Mouse (Mus musculus): ENCODE data around the gene Smim8. TPM values are rescaled to one million over a fixed set of nuclear protein-coding genes. Genes with fewer than 3 reads are reported as not detected.

The Smim8 gene
- polyA plus RNA-seq (2015; fragmentation: Nextera tagmentation; extraction: Ambion mirVana): 73.0 and 80.3 TPM in 2 replicates

- WGBS: 5% methylated on average over 40 of the region's 40 CpGs
- peak; percentile 93 for TF ChIP-seq CTCF (IDR thresholded peaks at IDR 0.05; ENCODE audit: low read depth)
- Histone ChIP-seq H3K27ac (peak within 1 kb of the TSS; percentile 86), H3K9ac (ENCODE audit: low read depth, low read length) (peak within 1 kb of the TSS; percentile 75), H3K4me3 (replicated peaks; ENCODE audit: low read depth, low read length) (peak within 1 kb of the TSS; percentile 59), H3K9me3 (replicated peaks; ENCODE audit: low read length) (no peaks in the 10 kb centered on the region), H3K4me2 (ENCODE audit: low read length) (peak within 1 kb of the TSS; percentile 72), H3K27me3 (ENCODE audit: insufficient read depth, low read length) (no peaks in the 10 kb centered on the region), H3K4me1 (replicated peaks; ENCODE audit: insufficient read depth, low read length) (no peaks in the 10 kb centered on the region), H3K36me3 (ENCODE audit: insufficient read depth, low read length) (no peaks in the 10 kb centered on the region)
- DNase-seq (ENCODE audit: low spot score) (peak; percentile 96), ATAC-seq (replicated peaks; ENCODE audit: low FRiP score, low read depth) (peak; percentile 97)
Measured at GRCm38 (mm10) chr4:34777677-34778527, at the start of gene Smim8. Gene Smim8 (minus strand): TSS chr4:34778423.

- Histone ChIP-seq H3K4me3 (replicated peaks; ENCODE audit: low read depth, low read length) (no peak overlapping the region), H3K9ac (ENCODE audit: low read depth, low read length) (no peak overlapping the region), H3K4me1 (replicated peaks; ENCODE audit: insufficient read depth, low read length) (no peaks in the 10 kb centered on the region), H3K27me3 (ENCODE audit: insufficient read depth, low read length) (no peaks in the 10 kb centered on the region), H3K36me3 (ENCODE audit: insufficient read depth, low read length) (peaks cover 8% of the 10 kb centered on the region; the same call in 1 of the 2 replicates), H3K27ac (no peak overlapping the region), H3K4me2 (ENCODE audit: low read length) (no peak overlapping the region), H3K9me3 (replicated peaks; ENCODE audit: low read length) (no peaks in the 10 kb centered on the region)
- 84% methylated on average over 1 of the region's 1 CpGs for WGBS
- peak; percentile 4 for DNase-seq (ENCODE audit: low spot score)
- no peak for TF ChIP-seq CTCF (IDR thresholded peaks at IDR 0.05; ENCODE audit: low read depth)
- no peak for ATAC-seq (replicated peaks; ENCODE audit: low FRiP score, low read depth)
Measured at GRCm38 (mm10) chr4:34823901-34824300, 45.7 kb upstream of the Smim8 start.

- no peaks in the 10 kb centered on the region for H3K9me3 ChIP-seq (replicated peaks; ENCODE audit: low read length)
- H3K36me3 ChIP-seq (ENCODE audit: insufficient read depth, low read length): peaks cover 18% of the 10 kb centered on the region
- DNase-seq (ENCODE audit: low spot score) (no peak), ATAC-seq (replicated peaks; ENCODE audit: low FRiP score, low read depth) (no peak)
- no peaks in the 10 kb centered on the region for H3K27me3 ChIP-seq (ENCODE audit: insufficient read depth, low read length)
- no peak for TF ChIP-seq CTCF (IDR thresholded peaks at IDR 0.05; ENCODE audit: low read depth)
- H3K4me3 ChIP-seq (replicated peaks; ENCODE audit: low read depth, low read length): no peak overlapping the region
- WGBS: 95% methylated on average over 4 of the region's 4 CpGs
- H3K4me1 ChIP-seq (replicated peaks; ENCODE audit: insufficient read depth, low read length): no peaks in the 10 kb centered on the region
- H3K9ac ChIP-seq (ENCODE audit: low read depth, low read length): no peak overlapping the region
- no peak overlapping the region for H3K4me2 ChIP-seq (ENCODE audit: low read length)
- H3K27ac ChIP-seq: no peak overlapping the region
Measured at GRCm38 (mm10) chr4:34819904-34820303, 41.7 kb upstream of the Smim8 start.

GRCm38 (mm10) chr4:34801166-34802034 is 23.2 kb upstream of the Smim8 start:
- Histone ChIP-seq H3K4me2 (ENCODE audit: low read length) (no peak overlapping the region), H3K9ac (ENCODE audit: low read depth, low read length) (no peak overlapping the region), H3K36me3 (ENCODE audit: insufficient read depth, low read length) (peaks cover 11% of the 10 kb centered on the region; the same call in 1 of the 2 replicates), H3K27me3 (ENCODE audit: insufficient read depth, low read length) (no peaks in the 10 kb centered on the region), H3K4me1 (replicated peaks; ENCODE audit: insufficient read depth, low read length) (no peaks in the 10 kb centered on the region), H3K9me3 (replicated peaks; ENCODE audit: low read length) (no peaks in the 10 kb centered on the region), H3K4me3 (replicated peaks; ENCODE audit: low read depth, low read length) (no peak overlapping the region), H3K27ac (no peak overlapping the region)
- no peak for DNase-seq (ENCODE audit: low spot score)
- 81% methylated on average over 14 of the region's 14 CpGs for WGBS
- no peak for ATAC-seq (replicated peaks; ENCODE audit: low FRiP score, low read depth)
- TF ChIP-seq CTCF (IDR thresholded peaks at IDR 0.05; ENCODE audit: low read depth): no peak

- Histone ChIP-seq H3K36me3 (ENCODE audit: insufficient read depth, low read length) (no peaks in the 10 kb centered on the region), H3K9me3 (replicated peaks; ENCODE audit: low read length) (no peaks in the 10 kb centered on the region), H3K4me3 (replicated peaks; ENCODE audit: low read depth, low read length) (no peak overlapping the region), H3K9ac (ENCODE audit: low read depth, low read length) (no peak overlapping the region), H3K4me2 (ENCODE audit: low read length) (no peak overlapping the region), H3K27ac (no peak overlapping the region), H3K27me3 (ENCODE audit: insufficient read depth, low read length) (no peaks in the 10 kb centered on the region), H3K4me1 (replicated peaks; ENCODE audit: insufficient read depth, low read length) (no peaks in the 10 kb centered on the region)
- no peak for TF ChIP-seq CTCF (IDR thresholded peaks at IDR 0.05; ENCODE audit: low read depth)
- DNase-seq (ENCODE audit: low spot score) (no peak), ATAC-seq (replicated peaks; ENCODE audit: low FRiP score, low read depth) (no peak)
- 91% methylated on average over 2 of the region's 2 CpGs for WGBS
Measured at GRCm38 (mm10) chr4:34798005-34798404, 19.8 kb upstream of the Smim8 start.

GRCm38 (mm10) chr4:34797294-34797983 is 19.2 kb upstream of the Smim8 start:
- no peak for DNase-seq (ENCODE audit: low spot score)
- TF ChIP-seq CTCF (IDR thresholded peaks at IDR 0.05; ENCODE audit: low read depth): no peak
- H3K4me3 ChIP-seq (replicated peaks; ENCODE audit: low read depth, low read length): no peak overlapping the region
- no peak overlapping the region for H3K9ac ChIP-seq (ENCODE audit: low read depth, low read length)
- H3K4me1 ChIP-seq (replicated peaks; ENCODE audit: insufficient read depth, low read length): no peaks in the 10 kb centered on the region
- no peaks in the 10 kb centered on the region for H3K27me3 ChIP-seq (ENCODE audit: insufficient read depth, low read length)
- H3K36me3 ChIP-seq (ENCODE audit: insufficient read depth, low read length): no peaks in the 10 kb centered on the region
- H3K4me2 ChIP-seq (ENCODE audit: low read length): no peak overlapping the region
- ATAC-seq (replicated peaks; ENCODE audit: low FRiP score, low read depth): no peak
- H3K9me3 ChIP-seq (replicated peaks; ENCODE audit: low read length): no peaks in the 10 kb centered on the region
- no peak overlapping the region for H3K27ac ChIP-seq
- 72% methylated on average over 8 of the region's 8 CpGs for WGBS
